Mouse (Mus musculus) liver, embryonic 18 days (tissue): ENCODE results near the gene Cxcr1. TPM values are rescaled to one million over a fixed set of nuclear protein-coding genes. Genes with fewer than 3 reads are reported as not detected.

Experiments
- polyA plus RNA-seq: library from polyadenylated mRNA; depleted of rRNA; stranded (reverse); fragments of >200 nt; gene quantifications from 2 replicates; pipeline ENCODE4 v1.2.3, GENCODE M21; 2012; rRNA removed

Gene Cxcr1
- not detected in 2 replicates for polyA plus RNA-seq

GRCm38 (mm10) chr1:74194445-74194844 lies at the start of gene Cxcr1:
TSS of gene Cxcr1 (minus strand) at chr1:74194631.

GRCm38 (mm10) chr1:74235938-74236589 lies 41.6 kb upstream of the Cxcr1 start, which contains the start of gene Arpc2:
TSS of gene Arpc2 (plus strand) at chr1:74236084.

GRCm38 (mm10) chr1:74153461-74154184 lies 40.8 kb downstream of the Cxcr1 start, which contains the start of gene Cxcr2:
TSS of gene Cxcr2 (plus strand) at chr1:74153989.

Other genes starting within 250 kb of the Cxcr1 start
- gene Tns1, start 70.2 kb downstream of the Cxcr1 start, polyA plus RNA-seq: 4.4 and 6.5 TPM in 2 replicates
- 0.29 and 0.37 TPM in 2 replicates for gene Rufy4, start 69.1 kb downstream of the Cxcr1 start, polyA plus RNA-seq
- gene Cxcr2, start 40.6 kb downstream of the Cxcr1 start, polyA plus RNA-seq: 5.6 and 6.4 TPM in 2 replicates
- gene Arpc2, start 41.5 kb upstream of the Cxcr1 start, polyA plus RNA-seq: 114 and 121 TPM in 2 replicates
- 0.32 and 0.37 TPM in 2 replicates for gene Gpbar1, start 83.9 kb upstream of the Cxcr1 start, polyA plus RNA-seq
- gene Aamp, start 90.1 kb upstream of the Cxcr1 start, polyA plus RNA-seq: 69.0 and 74.8 TPM in 2 replicates
- 23.2 and 24.3 TPM in 2 replicates for gene Pnkd, start 90.3 kb upstream of the Cxcr1 start, polyA plus RNA-seq
- gene Tmbim1, start 111.0 kb upstream of the Cxcr1 start, polyA plus RNA-seq: 15.5 and 21.6 TPM in 2 replicates
- 0.13 and 0.16 TPM in 2 replicates for gene Catip, start 167.5 kb upstream of the Cxcr1 start, polyA plus RNA-seq
- 25.1 and 26.1 TPM in 2 replicates for gene Slc11a1, start 180.6 kb upstream of the Cxcr1 start, polyA plus RNA-seq
- gene Ctdsp1, start 196.9 kb upstream of the Cxcr1 start, polyA plus RNA-seq: 44.9 and 47.5 TPM in 2 replicates
- 0.71 and 0.74 TPM in 2 replicates for gene Vil1, start 214.7 kb upstream of the Cxcr1 start, polyA plus RNA-seq